Mouse (Mus musculus) lung, postnatal 0 days (tissue): ENCODE data around the gene Hexim1.

Source experiments
- CTCF ChIP-seq: IDR thresholded peaks from 2 replicates; pipeline ENCODE4 v1.5.1; 2016; ENCODE audit warnings: antibody characterized with exemption, mild to moderate bottlenecking
- EP300 ChIP-seq: IDR thresholded peaks from 2 replicates; pipeline ENCODE4 v1.6.1; 2016; ENCODE audit warnings: antibody characterized with exemption, mild to moderate bottlenecking, control low read depth

GRCm38 (mm10) chr11:103162132-103162531 is 46.1 kb downstream of the Hexim1 start:
- TF ChIP-seq CTCF, result peak; percentile 53
- no peak for TF ChIP-seq EP300
